Mouse (Mus musculus): ENCODE measurements at regions not wholly inside any gene's neighbourhood (a gene's known extent, or its start where the extent isn't known, plus 50 kb on each side); places are given as distances from the start of the nearest gene placed in this dataset.

- no peak for DNase-seq
Observed at GRCm38 (mm10) chr17:84022358-84022757, 165.4 kb downstream of the Zfp36l2 start.

DNA sequence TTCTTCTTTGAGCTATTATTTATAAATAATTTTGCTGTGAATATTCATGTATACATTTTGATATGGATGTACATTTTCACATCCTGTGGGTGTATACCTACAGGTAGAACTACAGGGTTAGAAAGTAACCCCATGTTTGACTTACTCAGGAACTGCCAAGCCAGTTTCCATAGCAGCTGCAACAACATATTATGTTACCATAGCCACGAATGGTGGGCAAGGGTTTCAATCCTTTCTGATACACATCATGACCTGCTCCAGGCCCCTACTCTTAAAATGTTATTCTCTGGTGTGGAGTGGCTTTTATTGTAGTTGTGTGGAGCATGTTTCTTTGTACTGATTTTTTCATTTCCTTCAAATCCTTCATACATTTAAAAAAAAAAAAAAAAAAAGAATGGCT, 168.9 kb downstream of the Zfp36l2 start:
- DNase-seq = no peak

DNA sequence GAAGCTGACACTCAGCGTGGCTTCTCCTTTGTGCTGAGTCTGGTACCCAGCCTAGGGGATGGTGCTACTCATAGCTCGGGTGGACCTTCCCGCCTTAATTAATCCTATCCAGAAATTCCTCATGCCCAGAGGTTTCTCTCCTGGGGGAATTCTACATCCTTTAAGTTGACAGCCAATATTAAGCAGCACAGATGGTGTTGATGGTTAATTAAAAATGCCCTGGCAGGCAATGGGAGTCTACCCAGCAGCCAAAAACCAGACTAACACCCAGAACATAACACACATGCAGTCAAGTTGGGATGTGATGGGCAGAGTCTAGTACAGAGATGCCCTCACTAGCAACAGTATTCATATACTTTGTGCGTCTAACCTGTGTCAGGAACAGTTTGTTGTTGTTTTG, 169.9 kb downstream of the Zfp36l2 start:
- DNase-seq = no peak

DNA sequence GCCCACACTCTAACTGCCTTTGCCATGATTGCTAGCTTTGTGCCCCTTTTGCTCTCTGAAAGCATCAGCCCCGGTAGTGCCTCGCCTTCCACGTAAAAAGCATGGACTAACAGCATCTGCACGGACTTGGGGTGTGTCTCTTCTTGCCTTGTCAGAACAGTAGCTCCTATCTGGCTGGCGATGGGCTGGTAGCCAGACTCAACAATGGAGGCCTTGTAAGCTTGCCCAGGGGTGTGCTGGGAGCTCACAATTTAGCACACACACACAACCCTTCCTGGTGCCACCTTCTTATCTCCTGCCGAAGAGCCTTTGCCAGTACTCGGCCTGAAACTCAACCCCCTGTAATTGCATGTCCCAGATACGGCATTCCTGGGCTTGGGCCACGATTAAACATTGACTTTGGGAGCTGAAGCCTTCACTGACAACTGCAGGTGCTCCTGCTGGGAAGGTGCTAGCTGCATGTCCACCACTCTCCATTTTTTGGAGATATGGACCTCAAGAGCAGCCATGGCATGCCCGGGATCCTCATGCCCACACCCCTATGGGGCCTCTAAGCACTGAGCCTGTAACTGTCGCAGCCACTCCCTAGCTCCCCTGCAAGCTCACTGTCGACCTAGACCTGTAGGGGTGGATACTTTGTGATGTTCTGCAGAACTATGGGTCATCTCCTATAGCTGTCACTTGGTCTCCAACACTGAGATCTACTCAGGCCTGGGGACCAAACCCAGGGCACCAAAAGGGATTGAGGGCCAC, 166.7 kb upstream of the Haao start:
- no peak for DNase-seq

GRCm38 (mm10) chr17:84010492-84011060, 162.8 kb upstream of the Haao start:
- DNase-seq = no peak

GRCm38 (mm10) chr17:84009966-84010365, 162.2 kb upstream of the Haao start:
- DNase-seq = no peak

- DNase-seq = no peak
Observed at GRCm38 (mm10) chr17:84009194-84009593, 161.4 kb upstream of the Haao start.

DNA sequence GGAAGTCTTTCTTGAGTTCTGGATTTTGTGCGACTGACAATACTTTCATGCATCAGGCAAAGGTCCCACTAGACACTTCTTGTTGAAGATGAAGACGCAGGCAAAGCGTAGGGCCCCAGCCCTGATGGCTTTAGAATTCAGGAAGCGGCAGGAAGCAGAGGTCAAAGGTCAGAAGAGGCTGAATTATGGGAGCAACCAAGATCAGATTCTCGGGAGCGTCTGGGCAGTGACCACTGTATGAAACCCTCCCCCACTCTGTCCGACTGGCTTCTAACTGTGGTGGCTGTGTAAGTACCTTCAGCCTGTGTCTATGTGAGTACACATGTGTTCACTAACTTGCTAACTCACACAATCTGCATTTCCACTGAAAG, 160.9 kb upstream of the Haao start:
- no peak for DNase-seq

DNA sequence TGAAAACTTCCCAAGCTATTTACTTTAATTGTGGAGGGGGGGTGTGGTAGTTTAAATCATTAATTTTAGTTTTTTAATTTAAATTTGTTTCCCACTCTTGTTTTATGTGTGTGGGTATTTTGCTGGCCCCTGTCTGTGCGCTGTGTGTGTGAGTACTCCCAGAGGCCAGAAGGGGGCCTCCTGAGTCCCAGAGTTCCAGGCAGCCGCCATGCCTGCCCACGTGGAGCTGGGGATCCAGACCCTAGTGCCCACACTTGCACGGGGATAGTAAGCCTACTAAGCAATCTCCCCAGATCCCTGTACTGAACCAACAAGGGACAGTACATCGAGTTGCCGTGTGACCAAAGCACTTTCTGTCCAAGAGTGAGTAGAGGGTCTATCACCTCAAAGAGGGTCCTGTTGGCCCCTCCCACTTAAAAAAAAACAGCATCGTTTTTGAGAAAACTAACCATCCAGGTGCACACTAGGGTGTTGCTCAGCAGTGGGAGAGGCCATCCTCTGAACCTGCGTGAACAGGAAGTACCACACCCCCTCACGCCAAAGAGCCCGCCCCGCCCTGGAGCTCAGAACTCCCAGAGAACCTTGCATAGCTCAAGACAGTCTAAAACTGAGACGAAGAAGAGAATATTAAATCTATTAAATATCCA, 160.4 kb upstream of the Haao start:
- no peak for DNase-seq

DNA sequence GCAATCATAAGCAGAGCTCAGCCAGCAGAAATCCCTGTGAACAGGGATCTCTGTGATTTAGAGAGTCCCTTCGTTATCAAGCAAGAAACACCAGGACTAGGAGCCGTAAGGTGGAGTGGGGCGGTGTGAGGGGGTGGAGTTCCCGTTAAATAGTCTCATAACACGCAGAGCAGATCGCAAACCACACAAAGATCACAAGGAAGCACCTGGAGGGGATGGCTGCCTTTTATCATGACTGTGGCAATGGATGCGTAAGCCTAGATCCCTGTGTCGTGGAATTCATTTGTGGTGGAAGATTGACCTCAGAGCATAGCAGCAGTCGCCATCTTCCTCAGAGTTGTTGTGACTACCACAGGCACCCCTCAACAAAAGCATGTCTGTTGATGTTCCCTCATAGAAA, 159.0 kb upstream of the Haao start:
- no peak for DNase-seq

DNA sequence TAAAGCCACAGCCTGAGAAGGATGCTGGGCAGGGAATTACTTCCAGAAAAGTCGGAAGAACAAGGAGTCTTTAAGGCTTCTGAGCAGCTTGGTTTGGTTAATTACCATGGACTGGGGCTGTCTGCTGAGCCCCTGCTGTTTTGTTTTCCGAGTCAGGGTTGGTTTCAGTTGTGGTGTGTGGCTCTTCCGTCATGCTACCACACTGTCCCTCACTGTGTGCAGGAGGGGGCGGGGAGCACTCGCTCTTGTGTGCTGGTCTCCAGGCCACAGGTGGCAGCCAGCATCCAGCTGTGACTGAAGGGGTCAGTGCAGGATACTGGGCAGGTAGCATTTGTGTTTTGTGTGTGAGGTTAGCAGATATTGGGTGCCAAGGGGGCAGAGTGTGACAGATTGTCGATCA, 156.5 kb upstream of the Haao start:
- no peak for DNase-seq

- DNase-seq = no peak
Observed at GRCm38 (mm10) chr17:84003489-84004234, 155.9 kb upstream of the Haao start.

- DNase-seq = no peak
Observed at GRCm38 (mm10) chr17:84002939-84003338, 155.2 kb upstream of the Haao start.

DNA sequence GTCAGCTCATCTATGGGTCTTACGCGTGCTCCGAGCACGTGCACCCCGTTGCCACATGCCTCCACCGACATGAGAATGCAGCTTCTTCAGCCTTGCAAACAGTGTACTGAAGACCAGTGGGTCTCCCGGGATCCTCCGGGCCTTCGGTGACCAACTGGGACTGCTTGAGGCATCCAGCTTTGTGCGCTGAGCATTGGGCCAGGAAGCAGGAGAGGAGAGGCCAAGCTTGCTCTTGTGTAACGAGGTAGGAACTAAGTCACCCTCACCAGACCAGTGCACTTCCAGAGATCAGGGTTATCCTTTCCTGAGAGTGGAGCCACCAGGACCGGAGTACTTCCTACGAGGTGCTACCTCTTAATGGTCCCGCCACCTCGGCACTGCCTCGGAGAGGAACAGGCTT, 154.6 kb upstream of the Haao start:
- DNase-seq = no peak

DNA sequence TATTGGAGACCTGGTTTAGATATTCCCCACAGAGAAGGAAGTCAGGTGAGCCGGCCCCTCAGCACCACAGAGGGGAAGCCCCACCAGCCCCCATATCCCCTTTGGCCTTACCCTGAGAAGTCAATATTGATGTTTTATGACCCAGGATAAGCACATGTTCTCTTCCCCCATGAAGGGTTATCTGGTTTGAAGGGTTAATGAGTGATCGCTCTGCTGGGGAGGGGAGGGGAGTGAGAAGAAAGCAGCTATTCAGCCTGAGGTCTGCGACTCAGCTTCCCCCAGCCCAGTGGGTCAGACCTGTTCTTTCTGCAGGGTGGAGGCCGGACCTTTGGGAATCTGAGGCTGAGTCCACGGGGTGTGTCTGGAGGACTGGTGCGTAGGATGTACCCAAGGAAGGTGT, 152.4 kb upstream of the Haao start:
- no peak for DNase-seq

GRCm38 (mm10) chr17:83998972-83999545, 151.3 kb upstream of the Haao start:
- no peak for DNase-seq

- no peak for DNase-seq
Observed at GRCm38 (mm10) chr17:83998341-83998740, 150.6 kb upstream of the Haao start.

DNA sequence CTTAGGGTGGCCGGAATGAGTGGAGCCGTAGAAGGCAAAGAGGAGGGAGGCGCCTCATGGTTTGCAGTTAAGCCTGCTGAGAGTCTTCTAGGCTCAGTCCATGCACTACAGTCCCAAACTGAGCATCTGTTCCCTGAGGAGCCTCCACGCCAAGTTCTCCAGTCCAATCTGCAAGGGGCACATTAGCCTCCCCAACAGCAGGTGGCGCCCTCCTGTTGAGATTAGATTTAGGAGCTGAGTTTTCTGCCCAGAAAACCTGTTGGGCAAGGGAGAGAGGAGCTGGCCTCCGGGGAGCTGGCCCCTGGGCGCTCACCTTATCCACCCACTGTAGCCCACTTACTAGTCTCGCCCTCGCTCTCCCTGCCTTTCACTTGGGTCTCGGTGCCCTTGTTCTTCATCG, 150.0 kb upstream of the Haao start:
- no peak for DNase-seq

GRCm38 (mm10) chr17:83993028-83993427, 145.3 kb upstream of the Haao start:
- DNase-seq = no peak

GRCm38 (mm10) chr17:83990421-83991365, 142.9 kb upstream of the Haao start:
- no peak for DNase-seq

GRCm38 (mm10) chr17:83988897-83989296, 141.1 kb upstream of the Haao start:
- DNase-seq = no peak

GRCm38 (mm10) chr17:83988165-83988564, 140.4 kb upstream of the Haao start:
- DNase-seq = no peak
